Mouse (Mus musculus): Measurements from ENCODE around the gene Gm9972. TPM values are rescaled to one million over a fixed set of nuclear protein-coding genes. Genes with fewer than 3 reads are reported as not detected.

Gene Gm9972
- polyA plus RNA-seq, 1 experiment from 2014 or later = 0.13 TPM

DNA sequence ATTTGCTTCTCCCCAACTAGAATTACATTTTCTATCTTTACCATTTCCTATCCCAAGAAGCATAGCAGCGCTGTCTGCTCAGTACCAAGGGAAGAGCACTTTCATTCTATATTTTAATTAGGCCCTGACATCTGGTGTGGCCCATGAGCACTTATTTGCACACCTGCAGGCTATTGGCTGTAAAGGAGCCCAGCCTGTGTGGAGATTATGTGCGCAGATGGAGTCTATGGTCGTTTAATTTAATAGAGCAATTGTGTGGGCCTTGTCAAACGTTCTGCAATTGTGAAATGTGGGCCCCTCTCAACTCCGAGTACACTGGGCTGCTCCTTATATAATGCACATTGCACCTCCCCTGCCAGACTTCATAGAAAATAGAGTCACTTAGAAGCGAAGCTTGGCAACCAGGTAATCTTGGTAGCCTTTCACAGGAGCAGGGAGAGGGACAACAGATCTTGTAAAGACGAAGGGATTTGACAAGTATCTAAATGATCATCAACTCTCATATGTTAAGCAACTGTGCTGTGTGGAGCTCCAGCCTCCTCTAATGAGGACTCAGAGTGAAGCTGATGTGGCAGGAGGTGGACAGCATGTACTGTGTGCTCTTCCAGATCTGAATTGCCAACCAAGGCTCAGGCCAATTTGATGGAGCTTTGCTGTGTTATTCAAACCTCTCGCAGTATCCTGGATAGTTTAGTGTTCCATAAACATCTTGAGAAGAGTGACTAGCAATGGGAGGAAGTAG lies 50.9 kb downstream of the Gm9972 start:
- Histone ChIP-seq H3K4me2 (replicated peaks) (no peak overlapping the region), H3K9me3 (no peaks in the 10 kb centered on the region), H3K4me3 (no peak overlapping the region), H3K36me3 (no peaks in the 10 kb centered on the region), H3K4me1 (no peaks in the 10 kb centered on the region), H3K27me3 (replicated peaks) (no peaks in the 10 kb centered on the region), H3K9ac (no peak overlapping the region), H3K27ac (no peak overlapping the region)
- WGBS = 60% methylated on average over 8 of the region's 8 CpGs
- peak; percentile 71 for ATAC-seq (ENCODE audit: low FRiP score, low read depth)

Other genes with a start within 250 kb of the Gm9972 start
- gene Atp10b, start 114.1 kb downstream of the Gm9972 start, polyA plus RNA-seq (2016; fragmentation: Nextera tagmentation; extraction: Ambion mirVana) = 0.43 and 0.67 TPM in 2 replicates

Measured in neural tube, embryonic 12.5 days (tissue).